Comparison of ENCODE assay signal across 8 mouse cellular contexts in genomic region chr4:84523211-84523610, GRCm38 (mm10).
DNase-seq lines count a peak whose midpoint lies in the region; ATAC-seq and TF ChIP-seq lines count a peak whose summit lies in the region.

No protein-coding gene starts in this region.

- H3K9me3 ChIP-seq in midbrain, embryonic 13.5 days: no peaks in the 10 kb centered on the region
- no peaks in the 10 kb centered on the region for H3K9me3 ChIP-seq in midbrain, embryonic 16.5 days (replicated peaks; ENCODE audit: control insufficient read depth, low read length, poor library complexity, severe bottlenecking)
- H3K9me3 ChIP-seq in heart, postnatal 0 days (replicated peaks; ENCODE audit: control insufficient read depth, low read length): no peaks in the 10 kb centered on the region
- no peaks in the 10 kb centered on the region for H3K9me3 ChIP-seq in lung, postnatal 0 days (ENCODE audit: low read length)

- peak; percentile 47 for DNase-seq in embryo, embryonic 10.5 days (ENCODE audit: low spot score)
- peak; percentile 25 for DNase-seq in heart, postnatal 0 days (ENCODE audit: low spot score)
- peak; percentile 34 for DNase-seq in lung, postnatal 0 days (ENCODE audit: low spot score)
- DNase-seq in c-Kit-positive CD71-positive TER-119-positive erythroid progenitor cells, embryonic 14.5 days (ENCODE audit: low spot score): no peak
- no peak for DNase-seq in spleen, postnatal 10 days (ENCODE audit: low spot score in 2 of 2)
- DNase-seq in cerebellum, adult 8-10 months: no peak

- no peak overlapping the region for H3K9ac ChIP-seq in midbrain, embryonic 13.5 days (replicated peaks)
- H3K9ac ChIP-seq in midbrain, embryonic 16.5 days (ENCODE audit: low read depth, low read length): no peak overlapping the region
- no peak overlapping the region for H3K9ac ChIP-seq in heart, postnatal 0 days (replicated peaks; ENCODE audit: low read depth, low read length)
- no peak overlapping the region for H3K9ac ChIP-seq in lung, postnatal 0 days (replicated peaks; ENCODE audit: low read depth)

- peaks cover 6% of the 10 kb centered on the region for H3K27me3 ChIP-seq in midbrain, embryonic 13.5 days
- no peaks in the 10 kb centered on the region; the same call in 1 of the 2 replicates for H3K27me3 ChIP-seq in midbrain, embryonic 16.5 days (ENCODE audit: control insufficient read depth, insufficient read depth, low read depth, low read length)
- no peaks in the 10 kb centered on the region for H3K27me3 ChIP-seq in heart, postnatal 0 days (ENCODE audit: control insufficient read depth, insufficient read depth, low read length)
- H3K27me3 ChIP-seq in lung, postnatal 0 days (replicated peaks; ENCODE audit: insufficient read depth, low read length): no peaks in the 10 kb centered on the region

- H3K4me2 ChIP-seq in midbrain, embryonic 13.5 days (replicated peaks): no peak overlapping the region
- H3K4me2 ChIP-seq in midbrain, embryonic 16.5 days (ENCODE audit: low read length): no peak overlapping the region
- H3K4me2 ChIP-seq in heart, postnatal 0 days (ENCODE audit: low read depth, low read length): no peak overlapping the region
- no peak overlapping the region for H3K4me2 ChIP-seq in lung, postnatal 0 days (replicated peaks; ENCODE audit: low read depth, low read length)

- H3K36me3 ChIP-seq in midbrain, embryonic 13.5 days: no peaks in the 10 kb centered on the region
- no peaks in the 10 kb centered on the region for H3K36me3 ChIP-seq in midbrain, embryonic 16.5 days (ENCODE audit: control insufficient read depth, insufficient read depth, low read length)
- no peaks in the 10 kb centered on the region for H3K36me3 ChIP-seq in heart, postnatal 0 days (replicated peaks; ENCODE audit: control insufficient read depth, insufficient read depth, low read length)
- no peaks in the 10 kb centered on the region for H3K36me3 ChIP-seq in lung, postnatal 0 days (ENCODE audit: insufficient read depth, low read length)

- H3K4me1 ChIP-seq in midbrain, embryonic 13.5 days (replicated peaks): peaks cover 34% of the 10 kb centered on the region
- peaks cover 21% of the 10 kb centered on the region for H3K4me1 ChIP-seq in midbrain, embryonic 16.5 days (ENCODE audit: control insufficient read depth, insufficient read depth, low read length)
- peaks cover 6% of the 10 kb centered on the region; the same call in 1 of the 2 replicates for H3K4me1 ChIP-seq in heart, postnatal 0 days (ENCODE audit: control insufficient read depth, insufficient read depth)
- no peaks in the 10 kb centered on the region for H3K4me1 ChIP-seq in lung, postnatal 0 days (ENCODE audit: insufficient read depth, low read depth, low read length)

- H3K27ac ChIP-seq in midbrain, embryonic 13.5 days: no peak overlapping the region
- H3K27ac ChIP-seq in midbrain, embryonic 16.5 days (ENCODE audit: low read length): no peak overlapping the region
- peak overlapping the region; percentile 57 for H3K27ac ChIP-seq in heart, postnatal 0 days (ENCODE audit: low read depth)
- no peak overlapping the region for H3K27ac ChIP-seq in lung, postnatal 0 days (ENCODE audit: low read length)

- ATAC-seq in midbrain, embryonic 13.5 days: peak; percentile 56; the same call in 1 of the 2 replicates
- no peak for ATAC-seq in midbrain, embryonic 16.5 days
- ATAC-seq in heart, postnatal 0 days (ENCODE audit: insufficient read depth, low read depth): peak; percentile 55
- ATAC-seq in lung, postnatal 0 days: peak; percentile 63

- TF ChIP-seq CTCF in heart, postnatal 0 days (IDR thresholded peaks at IDR 0.05; ENCODE audit: low read depth): no peak
- TF ChIP-seq CTCF in lung, postnatal 0 days (IDR thresholded peaks at IDR 0.05): no peak

- 16% methylated on average over 5 of the region's 5 CpGs for WGBS in midbrain, embryonic 13.5 days
- 18% methylated on average over 5 of the region's 5 CpGs for WGBS in midbrain, embryonic 16.5 days
- WGBS in heart, postnatal 0 days: 21% methylated on average over 5 of the region's 5 CpGs
- 14% methylated on average over 5 of the region's 5 CpGs for WGBS in lung, postnatal 0 days

- H3K4me3 ChIP-seq in midbrain, embryonic 13.5 days (replicated peaks): no peak overlapping the region
- H3K4me3 ChIP-seq in midbrain, embryonic 16.5 days (ENCODE audit: low read depth, low read length): no peak overlapping the region
- H3K4me3 ChIP-seq in heart, postnatal 0 days (ENCODE audit: low read depth, low read length): no peak overlapping the region
- no peak overlapping the region for H3K4me3 ChIP-seq in lung, postnatal 0 days (ENCODE audit: low read depth, low read length)

- TF ChIP-seq EP300 in heart, postnatal 0 days (IDR thresholded peaks at IDR 0.05; ENCODE audit: low read depth): no peak
- no peak for TF ChIP-seq EP300 in lung, postnatal 0 days (IDR thresholded peaks at IDR 0.05)

Comparison
In these comparisons a context has a peak if more than half of its experiments do, and no peak if none do; other contexts are left out.
1. DNase-seq: peak in embryo, embryonic 10.5 days (single experiment), heart, postnatal 0 days (single experiment) and lung, postnatal 0 days (single experiment); none in c-Kit-positive CD71-positive TER-119-positive erythroid progenitor cells, embryonic 14.5 days (single experiment), spleen, postnatal 10 days (0 of 2) and cerebellum, adult 8-10 months (single experiment).